In genomic region chr3:135437758-135438495, GRCm38 (mm10) we compare ENCODE assay signal across 8 mouse cellular contexts. TPM values are rescaled to one million over a fixed set of nuclear protein-coding genes. Genes with fewer than 3 reads are reported as not detected.
A peak's percentile ranks its signal among the peaks of the same experiment; 100 is the strongest.
DNase-seq lines count a peak whose midpoint lies in the region; ATAC-seq lines count a peak whose summit lies in the region.

TSS of gene Ube2d3 (plus strand) at chr3:135438149.

- DNase-seq in T-cell, adult 2 months (ENCODE audit: low spot score), result peak; percentile 100
- DNase-seq in cerebellum, postnatal 36 days, result peak; percentile 96 to 99
- peak; percentile 98 to 99 for DNase-seq in frontal cortex, postnatal 36 days (ENCODE audit: low spot score in 2 of 2)
- peak; percentile 99 for DNase-seq in left cerebral cortex, adult 11 months (ENCODE audit: low spot score)
- DNase-seq in lung, postnatal 4 days, result peak; percentile 99 to 100
- DNase-seq in retina, postnatal 7 days (ENCODE audit: low read depth, low spot score), result peak; percentile 98
- peak; percentile 98 for DNase-seq in urinary bladder, adult 2 months (ENCODE audit: low spot score)

- peaks cover 31% of the 10 kb centered on the region for H3K4me1 ChIP-seq in hindbrain, embryonic 15.5 days (replicated peaks)

- under 1% methylated on average over 56 of the region's 56 CpGs for WGBS in hindbrain, embryonic 15.5 days

- H3K27ac ChIP-seq in hindbrain, embryonic 15.5 days (replicated peaks), result peak within 1 kb of the TSS; percentile 100

- peak within 1 kb of the TSS; percentile 91 for H3K9ac ChIP-seq in hindbrain, embryonic 15.5 days

- no peaks in the 10 kb centered on the region for H3K36me3 ChIP-seq in hindbrain, embryonic 15.5 days

- no peaks in the 10 kb centered on the region for H3K9me3 ChIP-seq in hindbrain, embryonic 15.5 days

- ATAC-seq in hindbrain, embryonic 15.5 days (ENCODE audit: low FRiP score, low read depth), result peak; percentile 96

- peak within 1 kb of the TSS; percentile 95 for H3K4me2 ChIP-seq in hindbrain, embryonic 15.5 days

- H3K27me3 ChIP-seq in hindbrain, embryonic 15.5 days, result no peaks in the 10 kb centered on the region

- peak within 1 kb of the TSS; percentile 84 for H3K4me3 ChIP-seq in hindbrain, embryonic 15.5 days

RNA-seq across cellular contexts. Expression of gene Ube2d3, which starts in this region (rescaled TPM):
- polyA plus RNA-seq in hindbrain, embryonic 15.5 days (2015; fragmentation: Nextera tagmentation; extraction: Ambion mirVana), result 344 and 347 TPM in 2 replicates
- polyA plus RNA-seq in urinary bladder, adult 2 months (2012; rRNA removed), result 217 and 252 TPM in 2 replicates

Comparison
In these comparisons a context has a peak if more than half of its experiments do, and no peak if none do; other contexts are left out.
1. Peak in every context shown above with its lines: DNase-seq, ATAC-seq, H3K4me3 ChIP-seq and H3K27ac ChIP-seq.